Mouse (Mus musculus) liver, embryonic 14.5 days (tissue): ENCODE measurements at regions not wholly inside any gene's neighbourhood (a gene's known extent, or its start where the extent isn't known, plus 50 kb on each side); places are given as distances from the start of the nearest gene placed in this dataset.

Source experiments
- ATAC-seq: fragments of 200-750 bp; cut with Nextera tagmentation; 2 replicates; pipeline ENCODE4 v1.8.0; 2017; ENCODE audit warnings: moderate number of reproducible peaks, mild to moderate bottlenecking, moderate library complexity; ENCODE audit not compliant: insufficient read depth
- DNase-seq, 3 experiments: peaks; one replicate each; pipeline ENCODE4 v3.0.0-alpha.2; 2012 to 2013; ENCODE audit warnings: low read depth in 3 of 3, low spot score in 3 of 3
- H3K27ac ChIP-seq: fragments of 300-500 bp; sonication (generic); 2 replicates; pipeline ENCODE4 v1.5.1; 2014; ENCODE audit warnings: moderate library complexity, mild to moderate bottlenecking, control low read depth, inconsistent platforms
- H3K27me3 ChIP-seq: fragments of 300-500 bp; sonication (generic); 2 replicates; pipeline ENCODE4 v1.6.1; 2014; ENCODE audit warnings: mild to moderate bottlenecking, low read length, moderate library complexity; ENCODE audit not compliant: control insufficient read depth, insufficient read depth
- H3K36me3 ChIP-seq: fragments of 300-500 bp; sonication (generic); replicated peaks from 2 replicates; pipeline ENCODE4 v1.6.1; 2014; ENCODE audit warnings: low read depth; ENCODE audit not compliant: control insufficient read depth, insufficient read depth
- H3K4me1 ChIP-seq, 2 experiments: fragments of 200-500 bp in 1 of 2; fragments of 300-500 bp in 1 of 2; sonication (generic) in 1 of 2; replicated peaks; 2 replicates each; pipeline ENCODE4 v1.6.1; 2012 to 2014; ENCODE audit warnings: antibody characterized with exemption in 1 of 2, inconsistent platforms in 1 of 2, low read length in 1 of 2; ENCODE audit not compliant: control insufficient read depth in 2 of 2, insufficient read depth in 2 of 2
- H3K4me2 ChIP-seq: fragments of 300-500 bp; sonication (generic); 2 replicates; pipeline ENCODE4 v1.6.1; 2014; ENCODE audit warnings: low read depth, mild to moderate bottlenecking, control low read depth, moderate library complexity
- H3K4me3 ChIP-seq, 2 experiments: fragments of 200-500 bp in 1 of 2; fragments of 300-500 bp in 1 of 2; sonication (generic) in 1 of 2; 2 replicates each; pipeline ENCODE4 v1.5.1; 2012 to 2014; ENCODE audit warnings: low read depth in 2 of 2, low read length in 2 of 2, mild to moderate bottlenecking in 2 of 2, control low read depth in 1 of 2, inconsistent platforms in 1 of 2, moderate library complexity in 1 of 2; ENCODE audit not compliant: insufficient read depth in 1 of 2
- H3K9ac ChIP-seq: fragments of 300-500 bp; sonication (generic); replicated peaks from 2 replicates; pipeline ENCODE4 v1.6.1; 2014; ENCODE audit warnings: mild to moderate bottlenecking, control low read depth, moderate library complexity
- H3K9me3 ChIP-seq: fragments of 300-500 bp; sonication (generic); 2 replicates; pipeline ENCODE4 v1.6.1; 2016; ENCODE audit warnings: low read length, mixed read lengths; ENCODE audit not compliant: control insufficient read depth
- CTCF ChIP-seq: IDR thresholded peaks from 2 replicates; pipeline ENCODE4 v1.5.1; 2016; ENCODE audit warnings: antibody characterized with exemption, low read depth, control low read depth
- EP300 ChIP-seq: IDR thresholded peaks from 2 replicates; pipeline ENCODE4 v1.6.1; 2016; ENCODE audit warnings: antibody characterized with exemption, low read depth
- whole genome bisulfite sequencing: fragments of 180-500 bp; shearing (Covaris S2); extraction: QIAGEN DNeasy Blood & Tissue Kit; methylation state at CpG from one replicate; pipeline ENCODE4 v1.1.7; 2014; ENCODE audit not compliant: insufficient replicate concordance; 5-methylcytosine and 5-hydroxymethylcytosine counted together

GRCm38 (mm10) chr12:25315969-25316368 is 219.0 kb upstream of the Id2 start:
- H3K36me3 ChIP-seq, result no peaks in the 10 kb centered on the region
- H3K4me2 ChIP-seq, result no peak overlapping the region
- no peak for TF ChIP-seq EP300
- no peak for TF ChIP-seq CTCF
- no peaks in the 10 kb centered on the region for H3K9me3 ChIP-seq
- 0 out of 4 replicates have a peak, but pooled peaks cover 0 to 4% of the 10 kb centered on the region in 2 experiments for H3K4me1 ChIP-seq
- H3K9ac ChIP-seq, result no peak overlapping the region
- WGBS, result 44% methylated on average over 1 of the region's 1 CpGs
- DNase-seq (no peak), ATAC-seq (no peak)
- no peak overlapping the region for H3K27ac ChIP-seq
- no peaks in the 10 kb centered on the region for H3K27me3 ChIP-seq
- no peak overlapping the region for H3K4me3 ChIP-seq

- no peak overlapping the region for H3K27ac ChIP-seq
- H3K27me3 ChIP-seq, result no peaks in the 10 kb centered on the region
- DNase-seq, result no peak
- H3K36me3 ChIP-seq, result no peaks in the 10 kb centered on the region
- TF ChIP-seq CTCF (no peak), EP300 (no peak)
- no peak overlapping the region for H3K9ac ChIP-seq
- no peak overlapping the region for H3K4me3 ChIP-seq
- no peak overlapping the region for H3K4me2 ChIP-seq
- H3K9me3 ChIP-seq, result no peaks in the 10 kb centered on the region
- H3K4me1 ChIP-seq, result peaks cover 0 to 7% of the 10 kb centered on the region in 2 experiments; a peak in 2 of 4 replicates
- ATAC-seq, result no peak
Observed at GRCm38 (mm10) chr12:25313212-25313611, 216.3 kb upstream of the Id2 start.

GRCm38 (mm10) chr12:25312390-25312789 is 215.4 kb upstream of the Id2 start:
- Histone ChIP-seq H3K36me3 (no peaks in the 10 kb centered on the region), H3K9ac (no peak overlapping the region), H3K4me3 (no peak overlapping the region), H3K4me2 (no peak overlapping the region), H3K27ac (no peak overlapping the region), H3K9me3 (no peaks in the 10 kb centered on the region), H3K27me3 (no peaks in the 10 kb centered on the region), H3K4me1 (peaks cover 0 to 5% of the 10 kb centered on the region in 2 experiments; a peak in 2 of 4 replicates)
- DNase-seq, result no peak
- TF ChIP-seq CTCF (no peak), EP300 (no peak)
- WGBS, result 61% methylated on average over 2 of the region's 2 CpGs
- ATAC-seq, result no peak

GRCm38 (mm10) chr12:25311728-25312127 is 214.8 kb upstream of the Id2 start:
- H3K27me3 ChIP-seq, result no peaks in the 10 kb centered on the region
- H3K4me3 ChIP-seq, result no peak overlapping the region
- H3K4me1 ChIP-seq, result peaks cover 0 to 5% of the 10 kb centered on the region in 2 experiments; a peak in 2 of 4 replicates
- TF ChIP-seq EP300 (no peak), CTCF (no peak)
- H3K9me3 ChIP-seq, result no peaks in the 10 kb centered on the region
- no peak for ATAC-seq
- 50% methylated on average over 7 of the region's 7 CpGs for WGBS
- DNase-seq, result no peak
- H3K36me3 ChIP-seq, result no peaks in the 10 kb centered on the region
- no peak overlapping the region for H3K27ac ChIP-seq
- H3K4me2 ChIP-seq, result no peak overlapping the region
- H3K9ac ChIP-seq, result no peak overlapping the region

GRCm38 (mm10) chr12:25310293-25310946 is 213.5 kb upstream of the Id2 start:
- DNase-seq, result no peak
- WGBS, result 41% methylated on average over 6 of the region's 6 CpGs
- Histone ChIP-seq H3K4me1 (peaks cover 0 to 2% of the 10 kb centered on the region in 2 experiments; a peak in 2 of 4 replicates), H3K36me3 (no peaks in the 10 kb centered on the region), H3K9me3 (no peaks in the 10 kb centered on the region), H3K27ac (no peak overlapping the region), H3K9ac (no peak overlapping the region), H3K4me2 (no peak overlapping the region), H3K4me3 (no peak overlapping the region), H3K27me3 (no peaks in the 10 kb centered on the region)
- TF ChIP-seq CTCF, result no peak
- no peak for TF ChIP-seq EP300
- no peak for ATAC-seq
